18 mouse cellular contexts compared by ENCODE assay signal in genomic region chr3:14786551-14787079, GRCm38 (mm10). TPM values are rescaled to one million over a fixed set of nuclear protein-coding genes. Genes with fewer than 3 reads are reported as not detected.
DNase-seq lines count a peak whose midpoint lies in the region; ATAC-seq and TF ChIP-seq lines count a peak whose summit lies in the region.
"Had no signal": no experiment of that assay in that cellular context is flagged by ENCODE, and none has a peak within 500 bp of the region (broad histone marks: within the 10 kb centered on the region; RNA-seq: fewer than 3 reads in every experiment).

No protein-coding gene starts in this region.

- H3K27me3 ChIP-seq in midbrain, embryonic 12.5 days: no peaks in the 10 kb centered on the region
- no peaks in the 10 kb centered on the region for H3K27me3 ChIP-seq in midbrain, embryonic 10.5 days (ENCODE audit: low read depth, poor library complexity, severe bottlenecking)
- no peaks in the 10 kb centered on the region for H3K27me3 ChIP-seq in kidney, embryonic 16.5 days (ENCODE audit: insufficient read depth, low read length)
- H3K27me3 ChIP-seq: liver, embryonic 12.5 days; midbrain, embryonic 15.5 days had no signal

- ATAC-seq in midbrain, embryonic 12.5 days (ENCODE audit: low FRiP score, low read depth): peak; percentile 34; the same call in 1 of the 2 replicates
- ATAC-seq in kidney, embryonic 16.5 days (ENCODE audit: low FRiP score, low TSS enrichment): no peak
- no peak for ATAC-seq in monocyte, adult 5-6 weeks (replicated peaks; ENCODE audit: insufficient number of reproducible peaks, low FRiP score, low TSS enrichment, poor library complexity, severe bottlenecking)
- ATAC-seq: intestine, embryonic 16.5 days; liver, embryonic 12.5 days; midbrain, embryonic 15.5 days had no signal

- no peak overlapping the region for H3K4me3 ChIP-seq in gastrocnemius, adult 2 months
- H3K4me3 ChIP-seq in midbrain, embryonic 12.5 days: no peak overlapping the region
- no peak overlapping the region for H3K4me3 ChIP-seq in midbrain, embryonic 10.5 days
- H3K4me3 ChIP-seq in kidney, embryonic 16.5 days (ENCODE audit: low read length): no peak overlapping the region
- H3K4me3 ChIP-seq: liver, embryonic 12.5 days; midbrain, embryonic 15.5 days had no signal

- no peak overlapping the region for H3K9ac ChIP-seq in midbrain, embryonic 12.5 days (replicated peaks)
- H3K9ac ChIP-seq in kidney, embryonic 16.5 days (replicated peaks; ENCODE audit: low read length): no peak overlapping the region
- H3K9ac ChIP-seq: hindbrain, embryonic 14.5 days; liver, embryonic 12.5 days; midbrain, embryonic 15.5 days had no signal

- peak overlapping the region; percentile 85 for H3K27ac ChIP-seq in gastrocnemius, adult 2 months
- H3K27ac ChIP-seq in midbrain, embryonic 12.5 days (replicated peaks): no peak overlapping the region
- H3K27ac ChIP-seq in midbrain, embryonic 10.5 days (replicated peaks): no peak overlapping the region
- peak overlapping the region; percentile 17; the same call in 1 of the 2 replicates for H3K27ac ChIP-seq in kidney, embryonic 16.5 days (ENCODE audit: low read length)
- H3K27ac ChIP-seq: hindbrain, embryonic 14.5 days; liver, embryonic 12.5 days; midbrain, embryonic 15.5 days had no signal

- 53% methylated on average over 2 of the region's 2 CpGs for WGBS in midbrain, embryonic 12.5 days
- WGBS in midbrain, embryonic 10.5 days: 61% methylated on average over 2 of the region's 2 CpGs
- WGBS in kidney, embryonic 16.5 days: 66% methylated on average over 2 of the region's 2 CpGs

- no peaks in the 10 kb centered on the region for H3K4me1 ChIP-seq in midbrain, embryonic 12.5 days
- peaks cover 8% of the 10 kb centered on the region; the same call in 1 of the 2 replicates for H3K4me1 ChIP-seq in midbrain, embryonic 10.5 days
- H3K4me1 ChIP-seq in kidney, embryonic 16.5 days (ENCODE audit: insufficient read depth, low read length): peaks cover 6% of the 10 kb centered on the region; the same call in 1 of the 2 replicates
- H3K4me1 ChIP-seq: liver, embryonic 12.5 days; midbrain, embryonic 15.5 days had no signal

- no peak for DNase-seq in gastrocnemius, adult 2 months
- no peak for DNase-seq in gastrocnemius, postnatal 14 days
- DNase-seq in midbrain, embryonic 10.5 days (ENCODE audit: low spot score): no peak
- DNase-seq in urinary bladder, postnatal 14 days (ENCODE audit: low spot score): no peak
- no peak for DNase-seq in right cerebral cortex, postnatal 14 days
- DNase-seq: cerebellum, postnatal 25 days; gastrocnemius, postnatal 36 days; layer of hippocampus, adult 9-11 months; left cerebral cortex, postnatal 4 days; right cerebral cortex, postnatal 25 days had no signal

- no peak overlapping the region for H3K4me2 ChIP-seq in midbrain, embryonic 12.5 days (replicated peaks)
- H3K4me2 ChIP-seq in kidney, embryonic 16.5 days (replicated peaks; ENCODE audit: low read depth, low read length): no peak overlapping the region
- H3K4me2 ChIP-seq: hindbrain, embryonic 14.5 days; liver, embryonic 12.5 days; midbrain, embryonic 15.5 days had no signal

- no peaks in the 10 kb centered on the region for H3K36me3 ChIP-seq in midbrain, embryonic 12.5 days
- no peaks in the 10 kb centered on the region for H3K36me3 ChIP-seq in midbrain, embryonic 10.5 days
- H3K36me3 ChIP-seq in kidney, embryonic 16.5 days (ENCODE audit: insufficient read depth, low read length): no peaks in the 10 kb centered on the region
- H3K36me3 ChIP-seq: liver, embryonic 12.5 days; midbrain, embryonic 15.5 days had no signal

- H3K9me3 ChIP-seq in midbrain, embryonic 12.5 days: no peaks in the 10 kb centered on the region
- H3K9me3 ChIP-seq in midbrain, embryonic 10.5 days (replicated peaks): no peaks in the 10 kb centered on the region
- no peaks in the 10 kb centered on the region for H3K9me3 ChIP-seq in kidney, embryonic 16.5 days (ENCODE audit: low read length)
- H3K9me3 ChIP-seq: liver, embryonic 12.5 days; midbrain, embryonic 15.5 days had no signal

- intact Hi-C loops in gastrocnemius, adult 2 months (cut with DNase I): no loop called here
- intact Hi-C loops in gastrocnemius, postnatal 14 days (cut with DNase I; ENCODE audit: low total_unique reads): no loop called here

- TF ChIP-seq CTCF in gastrocnemius, adult 2 months (IDR thresholded peaks at IDR 0.05): no peak

RNA-seq across cellular contexts. Expression of gene Car1, which starts 21.6 kb away (rescaled TPM):
- under 1 TPM; 0.20 to 0.45 TPM for total RNA-seq in gastrocnemius, adult 2 months (2021)
- total RNA-seq in gastrocnemius, postnatal 14 days (2021): not detected
- polyA plus RNA-seq in midbrain, embryonic 12.5 days (2016; fragmentation: Nextera tagmentation; extraction: Ambion mirVana): not detected in 2 replicates
- polyA plus RNA-seq in midbrain, embryonic 10.5 days (2016; fragmentation: Nextera tagmentation; extraction: Ambion mirVana): 0.15 TPM in 1 of 2 replicates, not detected in the other
- 0.22 TPM in 1 of 2 replicates, not detected in the other for polyA plus RNA-seq in kidney, embryonic 16.5 days (2015; fragmentation: Nextera tagmentation; extraction: Ambion mirVana)
- total RNA-seq in monocyte, adult 5-6 weeks (2017): not detected in 3 replicates
- total RNA-seq: left cerebral cortex, postnatal 4 days had no signal
- polyA plus RNA-seq: heart, embryonic 16.5 days; hindbrain, embryonic 14.5 days had no signal

Comparison
In these comparisons a context has a peak if more than half of its experiments do, and no peak if none do; other contexts are left out.
1. H3K27ac ChIP-seq: peak in gastrocnemius, adult 2 months (single experiment) and kidney, embryonic 16.5 days (single experiment); none in midbrain, embryonic 12.5 days (single experiment) and midbrain, embryonic 10.5 days (single experiment).